2 mouse cellular contexts compared by ENCODE assay signal in the genomic region with DNA sequence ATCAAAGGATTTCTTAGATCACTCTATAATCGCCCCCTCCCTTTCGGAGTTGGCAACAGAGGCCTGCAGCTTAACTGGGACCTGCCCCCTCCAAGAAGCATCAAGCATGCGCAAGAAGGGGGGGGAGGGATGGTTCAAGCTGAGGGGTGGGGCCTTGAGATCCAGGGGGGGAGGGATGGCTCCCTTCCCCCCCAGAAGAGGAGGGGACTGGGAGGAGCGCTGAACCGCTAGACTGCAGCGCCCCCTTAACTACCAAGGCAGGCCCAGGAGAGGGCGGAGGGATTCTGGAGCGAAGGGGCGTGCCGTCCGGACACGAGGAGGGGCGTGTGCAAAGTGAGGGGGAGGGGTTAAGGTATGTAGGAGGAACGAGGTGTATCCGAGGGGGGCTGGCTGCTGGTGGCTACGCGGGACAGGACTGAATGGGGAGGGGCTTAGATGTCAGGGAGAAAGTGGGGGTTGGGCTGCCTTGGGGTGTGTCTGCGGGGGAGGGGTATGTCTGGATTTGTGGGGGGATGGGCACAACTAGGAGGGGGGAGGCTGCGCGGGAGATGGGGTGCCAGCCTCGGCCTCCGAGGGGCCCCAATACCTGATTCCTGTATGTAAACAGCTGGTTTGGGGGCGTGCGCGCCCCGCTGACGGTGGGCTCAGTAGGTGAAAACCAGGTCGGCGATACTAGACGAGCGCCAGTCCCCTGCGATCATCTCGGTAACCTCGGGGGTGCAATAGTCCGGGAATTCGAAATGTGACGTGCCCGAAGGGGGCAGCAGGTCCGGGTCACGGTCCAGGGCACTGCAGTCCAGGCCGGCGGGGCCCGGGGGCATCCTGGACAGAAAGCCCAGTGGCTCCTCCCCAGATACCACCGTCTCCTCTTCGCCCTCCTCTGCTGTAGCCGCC.
TF ChIP-seq lines count a peak whose summit lies in the region.

No protein-coding gene starts in this region.

TF ChIP-seq in C2C12, 6 proteins besides CTCF, POLR2A, EP300 and RAD21:
- TF ChIP-seq CEBPB (IDR thresholded peaks at IDR 0.05; ENCODE audit: low read depth) (no peak), MAX (IDR thresholded peaks at IDR 0.05) (no peak), MYOG (IDR thresholded peaks at IDR 0.05; ENCODE audit: control insufficient read depth, extremely low read depth, insufficient read length) (no peak), MYOD1 (IDR thresholded peaks at IDR 0.05; ENCODE audit: control insufficient read depth, insufficient read length, low read depth) (no peak), FOSL1 (IDR thresholded peaks at IDR 0.05; ENCODE audit: insufficient read depth, low read length, poor library complexity, severe bottlenecking) (no peak), USF1 (IDR thresholded peaks at IDR 0.05; ENCODE audit: low read depth) (no peak)

TF ChIP-seq in myocyte, 11 proteins besides CTCF, POLR2A, EP300 and RAD21:
- TF ChIP-seq SRF (IDR thresholded peaks at IDR 0.05; ENCODE audit: control insufficient read depth, insufficient read length, low read depth): no peak
- no peak for TF ChIP-seq E2F4 (IDR thresholded peaks at IDR 0.05; ENCODE audit: insufficient read depth)
- no peak for TF ChIP-seq USF1 (IDR thresholded peaks at IDR 0.05; ENCODE audit: low read depth)
- no peak for TF ChIP-seq TCF3 (IDR thresholded peaks at IDR 0.05; ENCODE audit: insufficient read length, low read depth)
